Mouse (Mus musculus) kidney, adult 8-10 months (tissue): ENCODE measurements around the gene Hepacam.

Experiments used
- DNase-seq, 2 experiments: peaks; one replicate each; pipeline ENCODE4 v3.0.0; 2022

Gene Hepacam

GRCm38 (mm10) chr9:37367301-37368080 is at the start of gene Hepacam:
Gene Hepacam, plus strand, starts transcription at chr9:37367351.
- DNase-seq = no peak

GRCm38 (mm10) chr9:37329456-37329855 is 37.7 kb upstream of the Hepacam start:
- DNase-seq = no peak

GRCm38 (mm10) chr9:37345406-37345805 is 21.7 kb upstream of the Hepacam start:
- DNase-seq = no peak

- no peak for DNase-seq
Measured at GRCm38 (mm10) chr9:37347184-37347987, 19.8 kb upstream of the Hepacam start.

- DNase-seq = peak; percentile 97
Measured at GRCm38 (mm10) chr9:37347988-37348642, 19.0 kb upstream of the Hepacam start, which contains the start of gene Ccdc15. Gene Ccdc15, minus strand, starts transcription at chr9:37348432.

GRCm38 (mm10) chr9:37349050-37349449 is 18.1 kb upstream of the Hepacam start:
- DNase-seq = no peak

- DNase-seq = no peak
Measured at GRCm38 (mm10) chr9:37351266-37351665, 15.9 kb upstream of the Hepacam start.

GRCm38 (mm10) chr9:37354485-37354884 is 12.7 kb upstream of the Hepacam start:
- DNase-seq = no peak

- no peak for DNase-seq
Measured at GRCm38 (mm10) chr9:37358713-37359330, 8.3 kb upstream of the Hepacam start.

GRCm38 (mm10) chr9:37359331-37360220 is 7.6 kb upstream of the Hepacam start:
- DNase-seq = no peak

- DNase-seq = no peak
Measured at GRCm38 (mm10) chr9:37362084-37362483, 5.1 kb upstream of the Hepacam start.

- DNase-seq = no peak
Measured at GRCm38 (mm10) chr9:37362881-37363280, 4.3 kb upstream of the Hepacam start.

- DNase-seq = no peak
Measured at GRCm38 (mm10) chr9:37363551-37363950, 3.6 kb upstream of the Hepacam start.

GRCm38 (mm10) chr9:37364392-37364791 is 2.8 kb upstream of the Hepacam start:
- no peak for DNase-seq

GRCm38 (mm10) chr9:37365706-37366105 is 1.4 kb upstream of the Hepacam start:
- no peak for DNase-seq

- DNase-seq = no peak
Measured at GRCm38 (mm10) chr9:37368081-37368830, 1.1 kb downstream of the Hepacam start.

GRCm38 (mm10) chr9:37368860-37369259 is 1.7 kb downstream of the Hepacam start:
- DNase-seq = peak; percentile 49 to 57

- no peak for DNase-seq
Measured at GRCm38 (mm10) chr9:37371232-37371801, 4.2 kb downstream of the Hepacam start.

- DNase-seq = no peak
Measured at GRCm38 (mm10) chr9:37375718-37376117, 8.6 kb downstream of the Hepacam start.

GRCm38 (mm10) chr9:37383161-37383560 is 16.0 kb downstream of the Hepacam start:
- no peak for DNase-seq
